8 mouse cellular contexts compared by ENCODE assay signal in genomic region chr11:116130488-116131205, GRCm38 (mm10). TPM values are rescaled to one million over a fixed set of nuclear protein-coding genes. Genes with fewer than 3 reads are reported as not detected.
DNase-seq lines count a peak whose midpoint lies in the region; ATAC-seq lines count a peak whose summit lies in the region.

Gene Trim65 (minus strand): TSS chr11:116131128.

- peak within 1 kb of the TSS; percentile 81 for H3K4me2 ChIP-seq in embryonic facial prominence, embryonic 14.5 days (ENCODE audit: low read depth, low read length)
- H3K4me2 ChIP-seq in limb, embryonic 13.5 days (replicated peaks) = peak within 1 kb of the TSS; percentile 76
- peak within 1 kb of the TSS; percentile 62 for H3K4me2 ChIP-seq in midbrain, embryonic 15.5 days

- H3K27me3 ChIP-seq in embryonic facial prominence, embryonic 14.5 days (replicated peaks; ENCODE audit: control insufficient read depth, insufficient read depth, low read length) = no peaks in the 10 kb centered on the region
- no peaks in the 10 kb centered on the region for H3K27me3 ChIP-seq in limb, embryonic 13.5 days
- H3K27me3 ChIP-seq in midbrain, embryonic 15.5 days (replicated peaks) = no peaks in the 10 kb centered on the region

- H3K27ac ChIP-seq in embryonic facial prominence, embryonic 14.5 days (replicated peaks; ENCODE audit: low read depth, low read length) = peak within 1 kb of the TSS; percentile 89
- H3K27ac ChIP-seq in limb, embryonic 13.5 days = peak within 1 kb of the TSS; percentile 88
- H3K27ac ChIP-seq in midbrain, embryonic 15.5 days = peak within 1 kb of the TSS; percentile 90

- under 1% methylated on average over 57 of the region's 69 CpGs for WGBS in embryonic facial prominence, embryonic 14.5 days
- 1% methylated on average over 69 of the region's 69 CpGs for WGBS in limb, embryonic 13.5 days
- under 1% methylated on average over 67 of the region's 69 CpGs for WGBS in midbrain, embryonic 15.5 days

- peak; percentile 83 for DNase-seq in 3T3-L1 (ENCODE audit: low read depth, low spot score)
- DNase-seq in adrenal gland, postnatal 4 days (ENCODE audit: low spot score in 2 of 2) = peak; percentile 68 to 74
- DNase-seq in embryonic facial prominence, embryonic 14.5 days (ENCODE audit: low spot score) = peak; percentile 95
- DNase-seq in heart, adult 8-10 months (ENCODE audit: low spot score) = peak; percentile 94
- peak; percentile 92 for DNase-seq in kidney, adult 9 months
- peak; percentile 83 to 87 for DNase-seq in spleen, adult 18-20 months

- H3K4me3 ChIP-seq in embryonic facial prominence, embryonic 14.5 days (ENCODE audit: low read depth, low read length) = peak within 1 kb of the TSS; percentile 60
- H3K4me3 ChIP-seq in limb, embryonic 13.5 days = peak within 1 kb of the TSS; percentile 63
- peak within 1 kb of the TSS; percentile 56 for H3K4me3 ChIP-seq in midbrain, embryonic 15.5 days

- H3K9me3 ChIP-seq in embryonic facial prominence, embryonic 14.5 days (ENCODE audit: control insufficient read depth, low read length) = no peaks in the 10 kb centered on the region
- H3K9me3 ChIP-seq in limb, embryonic 13.5 days = no peaks in the 10 kb centered on the region
- H3K9me3 ChIP-seq in midbrain, embryonic 15.5 days = no peaks in the 10 kb centered on the region

- peaks cover 37% of the 10 kb centered on the region for H3K36me3 ChIP-seq in embryonic facial prominence, embryonic 14.5 days (ENCODE audit: control insufficient read depth, insufficient read depth, low read length)
- peaks cover 48% of the 10 kb centered on the region for H3K36me3 ChIP-seq in limb, embryonic 13.5 days
- H3K36me3 ChIP-seq in midbrain, embryonic 15.5 days (replicated peaks) = peaks cover 8% of the 10 kb centered on the region; the same call in 1 of the 2 replicates

- H3K9ac ChIP-seq in embryonic facial prominence, embryonic 14.5 days (ENCODE audit: low read depth, low read length) = peak within 1 kb of the TSS; percentile 76
- peak within 1 kb of the TSS; percentile 81 for H3K9ac ChIP-seq in limb, embryonic 13.5 days
- H3K9ac ChIP-seq in midbrain, embryonic 15.5 days = peak within 1 kb of the TSS; percentile 69

- H3K4me1 ChIP-seq in embryonic facial prominence, embryonic 14.5 days (ENCODE audit: control insufficient read depth, insufficient read depth, low read length) = peaks cover 13% of the 10 kb centered on the region
- H3K4me1 ChIP-seq in limb, embryonic 13.5 days = peaks cover 44% of the 10 kb centered on the region
- peaks cover 27% of the 10 kb centered on the region for H3K4me1 ChIP-seq in midbrain, embryonic 15.5 days

- peak; percentile 92 for ATAC-seq in embryonic facial prominence, embryonic 14.5 days (ENCODE audit: low read depth)
- peak; percentile 85 for ATAC-seq in limb, embryonic 13.5 days (ENCODE audit: low FRiP score, low read depth)
- ATAC-seq in midbrain, embryonic 15.5 days (replicated peaks) = peak; percentile 86

RNA-seq across cellular contexts. Expression of gene Trim65, which starts in this region (rescaled TPM):
- total RNA-seq in adrenal gland, postnatal 4 days (2021) = 1 to 10 TPM; 8.2 to 8.5 TPM
- 2.9 and 3.2 TPM in 2 replicates for polyA plus RNA-seq in embryonic facial prominence, embryonic 14.5 days (2014; fragmentation: Nextera tagmentation; extraction: Ambion mirVana)
- total RNA-seq in heart, adult 8-10 months (2022) = 1 to 10 TPM; 6.6 to 8.2 (median 7.6) TPM
- 2.3 and 3.2 TPM in 2 replicates for polyA plus RNA-seq in limb, embryonic 13.5 days (2015; fragmentation: Nextera tagmentation; extraction: Ambion mirVana)
- 2.7 and 3.1 TPM in 2 replicates for polyA plus RNA-seq in midbrain, embryonic 15.5 days (2015; fragmentation: Nextera tagmentation; extraction: Ambion mirVana)

Comparison
In these comparisons a context has a peak if more than half of its experiments do, and no peak if none do; other contexts are left out.
1. Peak in every context shown above with its lines: DNase-seq, ATAC-seq, H3K4me3 ChIP-seq and H3K27ac ChIP-seq.